Mouse (Mus musculus) hindbrain, embryonic 12.5 days (tissue): ENCODE results near the gene Oaz1. TPM values are rescaled to one million over a fixed set of nuclear protein-coding genes. Genes with fewer than 3 reads are reported as not detected.

Experiments
- ATAC-seq: fragments of 200-750 bp; cut with Nextera tagmentation; 2 replicates; pipeline ENCODE4 v1.8.0; 2017; ENCODE audit warnings: moderate TSS enrichment; ENCODE audit not compliant: low FRiP score
- H3K27ac ChIP-seq: fragments of 300-500 bp; sonication (generic); 2 replicates; pipeline ENCODE4 v1.5.1; 2016; ENCODE audit warnings: mild to moderate bottlenecking
- H3K27me3 ChIP-seq: fragments of 300-500 bp; sonication (generic); 2 replicates; pipeline ENCODE4 v1.6.1; 2016; ENCODE audit warnings: mild to moderate bottlenecking
- H3K36me3 ChIP-seq: fragments of 300-500 bp; sonication (generic); 2 replicates; pipeline ENCODE4 v1.6.1; 2016; ENCODE audit warnings: mild to moderate bottlenecking
- H3K4me1 ChIP-seq: fragments of 300-500 bp; sonication (generic); 2 replicates; pipeline ENCODE4 v1.6.1; 2016
- H3K4me2 ChIP-seq: fragments of 300-500 bp; sonication (generic); replicated peaks from 2 replicates; pipeline ENCODE4 v1.6.1; 2016; ENCODE audit warnings: mild to moderate bottlenecking
- H3K4me3 ChIP-seq: fragments of 300-500 bp; sonication (generic); 2 replicates; pipeline ENCODE4 v1.5.1; 2016; ENCODE audit warnings: mild to moderate bottlenecking
- H3K9ac ChIP-seq: fragments of 300-500 bp; sonication (generic); 2 replicates; pipeline ENCODE4 v1.6.1; 2016; ENCODE audit warnings: mild to moderate bottlenecking, moderate library complexity
- H3K9me3 ChIP-seq: fragments of 300-500 bp; sonication (generic); replicated peaks from 2 replicates; pipeline ENCODE4 v1.6.1; 2016; ENCODE audit warnings: mild to moderate bottlenecking
- WGBS: fragments of 180-500 bp; shearing (Covaris S2); methylation state at CpG from one replicate; pipeline ENCODE4 v1.1.7; 2016; 5-methylcytosine and 5-hydroxymethylcytosine counted together
- polyA plus RNA-seq: library from polyadenylated mRNA; unstranded; fragments of >200 nt; fragmentation: Nextera tagmentation; extraction: Ambion mirVana; gene quantifications from 2 replicates; pipeline ENCODE4 v1.2.1, GENCODE M21; 2016

Oaz1 gene
- polyA plus RNA-seq: 1,255 and 1,389 TPM in 2 replicates

DNA sequence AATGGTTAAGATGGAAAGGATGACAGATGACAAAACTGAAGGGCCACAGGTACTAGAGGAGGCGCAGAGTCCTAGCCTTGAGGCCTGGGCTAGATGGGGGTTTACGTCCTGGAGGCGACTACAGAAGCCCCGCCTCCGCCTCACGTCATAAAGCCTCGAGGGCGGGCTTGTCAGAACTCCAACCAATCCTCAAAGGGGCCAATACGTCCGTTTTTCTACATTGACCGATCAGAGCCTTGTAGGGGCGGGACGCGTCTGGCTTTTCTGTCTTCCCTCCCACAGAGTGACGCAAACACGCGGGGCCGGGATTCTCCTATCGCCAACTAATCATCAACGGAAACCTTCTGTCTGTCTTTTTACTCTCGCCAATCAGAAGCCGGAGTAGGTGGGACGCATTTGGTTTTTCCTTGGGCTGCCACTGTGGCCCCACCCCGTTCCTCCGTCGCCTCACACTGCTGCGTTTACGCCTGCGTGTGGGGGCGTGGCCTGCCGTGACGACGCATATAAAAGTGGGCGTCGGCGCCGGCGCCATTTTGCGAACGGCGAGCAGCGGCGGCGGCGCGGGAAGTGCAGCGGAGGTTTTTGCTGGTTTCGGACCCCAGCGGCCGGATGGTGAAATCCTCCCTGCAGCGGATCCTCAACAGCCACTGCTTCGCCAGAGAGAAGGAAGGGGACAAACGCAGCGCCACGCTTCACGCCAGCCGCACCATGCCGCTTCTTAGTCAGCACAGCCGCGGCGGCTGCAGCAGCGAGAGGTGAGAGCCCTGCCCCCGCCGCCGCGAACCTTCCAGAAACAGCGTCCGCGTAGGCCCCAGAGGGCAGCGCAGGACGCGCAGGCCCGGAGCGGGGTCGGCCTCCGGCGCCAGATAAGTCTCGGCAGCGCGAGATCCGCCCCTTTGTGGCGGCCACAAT lies at the start of gene Oaz1:
Gene Oaz1 (plus strand): TSS at position 506 of the 912 bp plus-strand sequence.
- WGBS: under 1% methylated on average over 81 of the region's 82 CpGs
- H3K4me3 ChIP-seq: peak within 1 kb of the TSS; percentile 86
- peaks cover 37% of the 10 kb centered on the region for H3K4me1 ChIP-seq
- peak within 1 kb of the TSS; percentile 91 for H3K27ac ChIP-seq
- H3K4me2 ChIP-seq: peak within 1 kb of the TSS; percentile 87
- peak; percentile 98 for ATAC-seq
- peaks cover 22% of the 10 kb centered on the region for H3K36me3 ChIP-seq
- H3K9me3 ChIP-seq: no peaks in the 10 kb centered on the region
- H3K27me3 ChIP-seq: no peaks in the 10 kb centered on the region
- H3K9ac ChIP-seq: peak within 1 kb of the TSS; percentile 92

GRCm38 (mm10) chr10:80777123-80777522 lies 49.3 kb upstream of the Oaz1 start:
- H3K4me3 ChIP-seq: no peak overlapping the region
- H3K27me3 ChIP-seq: no peaks in the 10 kb centered on the region
- H3K27ac ChIP-seq: no peak overlapping the region
- H3K9ac ChIP-seq: no peak overlapping the region
- no peak for ATAC-seq
- H3K36me3 ChIP-seq: peaks cover 97% of the 10 kb centered on the region
- WGBS: 96% methylated on average over 5 of the region's 5 CpGs
- H3K4me1 ChIP-seq: 0 out of 2 replicates have a peak, but pooled peaks cover 2% of the 10 kb centered on the region
- H3K4me2 ChIP-seq: no peak overlapping the region
- no peaks in the 10 kb centered on the region for H3K9me3 ChIP-seq

GRCm38 (mm10) chr10:80779565-80779964 lies 46.9 kb upstream of the Oaz1 start:
- Histone ChIP-seq H3K27me3 (no peaks in the 10 kb centered on the region), H3K27ac (no peak overlapping the region), H3K4me2 (no peak overlapping the region)

GRCm38 (mm10) chr10:80784302-80784701 lies 42.2 kb upstream of the Oaz1 start:
- no peaks in the 10 kb centered on the region for H3K4me1 ChIP-seq
- 97% methylated on average over 2 of the region's 2 CpGs for WGBS
- H3K36me3 ChIP-seq: peaks cover 98% of the 10 kb centered on the region
- H3K9me3 ChIP-seq: no peaks in the 10 kb centered on the region
- no peak overlapping the region for H3K9ac ChIP-seq
- no peaks in the 10 kb centered on the region for H3K27me3 ChIP-seq
- no peak overlapping the region for H3K4me3 ChIP-seq
- no peak overlapping the region for H3K4me2 ChIP-seq
- no peak for ATAC-seq
- H3K27ac ChIP-seq: no peak overlapping the region

More at GRCm38 (mm10) chr10:80779565-80779964, 46.9 kb upstream of the Oaz1 start:
- no peaks in the 10 kb centered on the region for H3K4me1 ChIP-seq
- H3K4me3 ChIP-seq: no peak overlapping the region
- ATAC-seq: no peak
- no peaks in the 10 kb centered on the region for H3K9me3 ChIP-seq
- H3K36me3 ChIP-seq: peaks cover 97% of the 10 kb centered on the region
- H3K9ac ChIP-seq: no peak overlapping the region

GRCm38 (mm10) chr10:80784871-80785270 lies 41.6 kb upstream of the Oaz1 start:
- H3K27ac ChIP-seq: no peak overlapping the region
- H3K4me3 ChIP-seq: no peak overlapping the region
- peaks cover 96% of the 10 kb centered on the region for H3K36me3 ChIP-seq
- no peak overlapping the region for H3K9ac ChIP-seq
- WGBS: 59% methylated on average over 12 of the region's 12 CpGs
- no peaks in the 10 kb centered on the region for H3K9me3 ChIP-seq
- no peak overlapping the region for H3K4me2 ChIP-seq
- no peaks in the 10 kb centered on the region for H3K4me1 ChIP-seq
- ATAC-seq: no peak
- no peaks in the 10 kb centered on the region for H3K27me3 ChIP-seq

DNA sequence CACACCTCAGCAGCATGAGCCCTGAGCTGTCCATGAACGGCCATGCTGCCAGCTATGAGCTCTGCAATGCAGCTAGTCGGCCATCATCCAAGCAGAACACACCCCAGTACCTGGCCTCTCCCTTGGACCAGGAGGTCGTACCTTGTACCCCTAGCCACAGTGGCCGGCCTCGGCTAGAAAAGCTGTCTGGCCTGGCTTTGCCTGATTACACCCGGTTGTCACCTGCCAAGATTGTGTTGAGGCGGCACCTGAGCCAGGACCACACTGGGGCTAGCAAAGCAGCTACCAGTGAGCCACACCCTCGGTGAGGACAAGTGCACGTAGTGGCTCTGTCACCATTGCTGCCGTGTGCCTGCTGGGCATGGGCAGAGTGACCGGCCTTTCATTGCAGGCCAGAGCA lies 40.5 kb upstream of the Oaz1 start:
- no peak for ATAC-seq
- H3K4me3 ChIP-seq: no peak overlapping the region
- no peak overlapping the region for H3K27ac ChIP-seq
- H3K4me2 ChIP-seq: no peak overlapping the region
- no peaks in the 10 kb centered on the region for H3K27me3 ChIP-seq
- H3K36me3 ChIP-seq: peaks cover 95% of the 10 kb centered on the region
- no peaks in the 10 kb centered on the region for H3K4me1 ChIP-seq
- 97% methylated on average over 11 of the region's 11 CpGs for WGBS
- no peak overlapping the region for H3K9ac ChIP-seq
- H3K9me3 ChIP-seq: no peaks in the 10 kb centered on the region

- Histone ChIP-seq H3K4me3 (no peak overlapping the region), H3K4me2 (no peak overlapping the region), H3K9ac (no peak overlapping the region), H3K27ac (no peak overlapping the region), H3K4me1 (no peaks in the 10 kb centered on the region), H3K36me3 (peaks cover 95% of the 10 kb centered on the region), H3K27me3 (no peaks in the 10 kb centered on the region), H3K9me3 (no peaks in the 10 kb centered on the region)
- WGBS: 87% methylated on average over 2 of the region's 2 CpGs
- no peak for ATAC-seq
These were observed 38.9 kb upstream of the Oaz1 start for GRCm38 (mm10) chr10:80787517-80787916.

DNA sequence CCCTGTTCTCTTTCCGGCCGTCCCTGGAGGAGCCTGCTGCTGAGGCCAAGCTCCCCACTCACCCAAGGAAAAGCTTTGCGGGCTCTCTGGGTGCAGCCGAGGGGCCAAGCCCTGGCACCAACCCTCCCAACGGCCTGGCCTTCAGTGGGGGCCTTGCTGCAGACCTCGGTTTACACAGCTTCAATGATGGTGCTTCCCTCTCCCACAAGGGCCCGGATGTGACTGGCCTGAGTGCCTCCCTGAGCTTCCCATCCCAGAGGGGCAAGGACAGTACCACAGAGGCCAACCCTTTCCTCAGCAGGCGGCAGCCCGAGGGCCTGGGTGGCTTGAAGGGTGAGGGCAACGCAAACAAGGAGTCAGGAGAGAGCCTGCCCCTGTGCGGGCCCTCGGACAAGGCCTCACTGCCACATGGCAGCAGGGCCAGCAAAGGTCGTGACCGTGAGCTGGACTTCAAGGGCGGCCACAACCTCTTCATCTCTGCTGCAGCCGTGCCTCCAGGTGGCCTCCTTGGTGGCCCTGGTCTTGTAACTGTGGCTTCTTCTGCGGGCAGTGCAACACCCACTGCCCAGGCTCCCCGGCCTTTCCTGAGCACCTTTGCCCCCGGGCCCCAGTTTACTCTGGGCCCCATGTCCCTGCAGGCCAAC lies 35.6 kb upstream of the Oaz1 start:
- H3K36me3 ChIP-seq: peaks cover 94% of the 10 kb centered on the region

DNA sequence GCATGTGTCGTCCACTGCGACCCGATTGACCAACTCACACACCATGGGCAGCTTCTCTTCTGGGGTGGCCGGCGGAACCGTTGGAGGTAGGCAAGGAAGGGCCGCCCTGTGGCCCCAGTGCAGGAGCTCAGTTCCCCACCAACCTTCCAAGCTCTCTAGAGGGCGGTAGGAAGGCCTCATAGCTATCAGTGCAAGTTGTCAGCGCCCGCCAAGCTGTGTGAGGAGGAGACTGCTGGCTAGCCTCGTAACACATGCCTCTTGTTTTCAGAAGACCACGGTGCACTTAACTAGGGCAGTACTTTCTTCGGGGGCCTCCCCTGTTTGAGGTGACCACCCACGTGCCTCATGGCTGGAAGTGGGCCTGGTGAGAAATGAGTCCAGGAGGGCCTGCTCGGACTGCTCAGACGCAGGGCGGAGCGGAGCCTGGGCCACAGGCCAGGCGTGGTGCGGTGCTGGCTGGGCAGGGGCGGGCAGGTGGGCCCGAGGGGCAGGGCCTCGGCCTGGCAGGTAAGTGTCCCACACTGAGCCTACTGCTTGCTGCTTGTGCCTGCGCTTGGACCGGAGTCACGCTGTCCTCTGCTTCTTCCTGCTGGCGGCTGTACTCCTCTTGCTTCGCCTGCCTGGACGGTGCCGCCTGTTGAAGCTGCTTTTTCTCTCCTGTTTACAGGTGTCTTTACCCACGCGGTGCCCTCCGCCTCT lies 34.8 kb upstream of the Oaz1 start:
- no peak for ATAC-seq
- WGBS: 87% methylated on average over 33 of the region's 33 CpGs
- Histone ChIP-seq H3K9ac (no peak overlapping the region), H3K4me3 (no peak overlapping the region), H3K4me1 (peaks cover 8% of the 10 kb centered on the region), H3K27ac (no peak overlapping the region), H3K27me3 (no peaks in the 10 kb centered on the region), H3K36me3 (peaks cover 93% of the 10 kb centered on the region), H3K9me3 (no peaks in the 10 kb centered on the region), H3K4me2 (no peak overlapping the region)

More for the DNA sequence above, 35.6 kb upstream of the Oaz1 start:
- Histone ChIP-seq H3K4me3 (no peak overlapping the region), H3K27me3 (no peaks in the 10 kb centered on the region), H3K9me3 (no peaks in the 10 kb centered on the region), H3K4me2 (no peak overlapping the region), H3K9ac (no peak overlapping the region), H3K4me1 (peaks cover 2% of the 10 kb centered on the region; the same call in 1 of the 2 replicates), H3K27ac (no peak overlapping the region)
- WGBS: 91% methylated on average over 19 of the region's 19 CpGs
- ATAC-seq: no peak

DNA sequence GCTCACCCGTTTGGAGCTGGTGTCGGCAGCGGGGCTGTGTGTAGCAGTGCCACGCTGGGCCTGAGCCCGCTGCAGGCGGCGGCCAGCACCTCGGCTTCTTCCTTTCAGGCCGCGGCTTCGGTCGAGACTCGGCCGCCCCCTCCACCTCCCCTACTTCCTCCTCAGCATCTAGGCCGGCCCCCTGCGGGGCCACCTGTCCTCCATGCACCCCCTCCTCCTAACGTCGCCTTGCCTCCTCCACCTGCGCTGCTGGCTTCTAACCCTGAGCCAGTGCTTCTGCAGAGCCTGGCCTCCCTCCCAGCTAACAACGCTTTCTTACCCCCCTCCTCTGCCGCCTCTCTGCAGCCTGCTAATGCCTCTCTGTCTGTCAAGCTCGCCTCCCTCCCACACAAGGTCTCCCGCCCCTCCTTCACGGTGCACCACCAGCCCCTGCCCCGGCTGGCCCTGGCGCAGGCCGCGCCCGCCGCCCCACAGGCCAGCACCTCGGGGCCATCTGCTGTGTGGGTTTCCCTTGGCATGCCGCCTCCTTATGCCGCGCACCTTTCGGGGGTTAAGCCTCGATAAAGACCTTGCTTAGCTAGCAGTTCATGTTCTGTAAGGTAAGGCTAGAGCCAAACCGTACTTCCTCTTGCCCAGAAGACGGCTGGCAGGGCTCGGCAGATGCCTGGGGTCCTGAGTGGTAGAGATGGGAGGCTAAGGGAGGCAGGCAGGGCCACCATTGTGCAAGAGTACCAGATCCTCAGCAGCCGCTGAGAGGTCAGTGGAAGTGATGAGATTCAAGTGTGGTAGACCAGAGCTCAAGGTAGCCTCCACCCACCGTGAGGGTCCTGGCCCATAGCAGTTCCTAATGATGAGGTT lies 34.1 kb upstream of the Oaz1 start:
- Histone ChIP-seq H3K4me2 (no peak overlapping the region), H3K4me3 (no peak overlapping the region), H3K4me1 (peaks cover 15% of the 10 kb centered on the region), H3K9me3 (no peaks in the 10 kb centered on the region), H3K27me3 (no peaks in the 10 kb centered on the region), H3K27ac (no peak overlapping the region), H3K9ac (no peak overlapping the region), H3K36me3 (peaks cover 87% of the 10 kb centered on the region)
- ATAC-seq: no peak
- WGBS: 70% methylated on average over 41 of the region's 41 CpGs

GRCm38 (mm10) chr10:80793033-80793784 lies 33.2 kb upstream of the Oaz1 start:
- no peak overlapping the region for H3K9ac ChIP-seq
- no peak overlapping the region for H3K4me3 ChIP-seq
- no peaks in the 10 kb centered on the region for H3K27me3 ChIP-seq
- H3K27ac ChIP-seq: no peak overlapping the region
- no peak for ATAC-seq
- H3K9me3 ChIP-seq: no peaks in the 10 kb centered on the region
- H3K4me2 ChIP-seq: no peak overlapping the region
- H3K36me3 ChIP-seq: peaks cover 79% of the 10 kb centered on the region
- peaks cover 16% of the 10 kb centered on the region for H3K4me1 ChIP-seq
- 88% methylated on average over 13 of the region's 13 CpGs for WGBS
